Mouse (Mus musculus): Measurements from ENCODE around the gene Ctsh.

The Ctsh gene

DNA sequence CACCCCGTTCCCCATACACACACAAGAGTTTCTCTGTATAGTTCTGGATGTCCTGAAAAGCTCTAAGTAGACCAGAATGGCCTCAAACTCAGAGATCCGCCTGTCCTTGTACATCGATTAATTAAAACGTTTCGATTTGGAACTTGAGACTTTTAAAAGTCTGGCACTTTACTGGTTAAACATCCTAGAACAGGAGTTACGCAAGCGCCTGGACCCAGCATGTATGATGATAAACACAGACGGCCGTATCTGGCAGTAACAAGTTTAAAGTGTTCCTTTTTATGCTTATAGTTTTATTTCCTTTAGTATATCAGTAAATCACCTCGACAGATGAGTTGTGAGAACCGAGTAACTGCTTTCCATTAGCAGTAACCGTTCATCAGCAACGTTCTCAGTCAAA, 59.2 kb downstream of the Ctsh start:
- DNase-seq (ENCODE audit: low spot score): peak; percentile 35

DNA sequence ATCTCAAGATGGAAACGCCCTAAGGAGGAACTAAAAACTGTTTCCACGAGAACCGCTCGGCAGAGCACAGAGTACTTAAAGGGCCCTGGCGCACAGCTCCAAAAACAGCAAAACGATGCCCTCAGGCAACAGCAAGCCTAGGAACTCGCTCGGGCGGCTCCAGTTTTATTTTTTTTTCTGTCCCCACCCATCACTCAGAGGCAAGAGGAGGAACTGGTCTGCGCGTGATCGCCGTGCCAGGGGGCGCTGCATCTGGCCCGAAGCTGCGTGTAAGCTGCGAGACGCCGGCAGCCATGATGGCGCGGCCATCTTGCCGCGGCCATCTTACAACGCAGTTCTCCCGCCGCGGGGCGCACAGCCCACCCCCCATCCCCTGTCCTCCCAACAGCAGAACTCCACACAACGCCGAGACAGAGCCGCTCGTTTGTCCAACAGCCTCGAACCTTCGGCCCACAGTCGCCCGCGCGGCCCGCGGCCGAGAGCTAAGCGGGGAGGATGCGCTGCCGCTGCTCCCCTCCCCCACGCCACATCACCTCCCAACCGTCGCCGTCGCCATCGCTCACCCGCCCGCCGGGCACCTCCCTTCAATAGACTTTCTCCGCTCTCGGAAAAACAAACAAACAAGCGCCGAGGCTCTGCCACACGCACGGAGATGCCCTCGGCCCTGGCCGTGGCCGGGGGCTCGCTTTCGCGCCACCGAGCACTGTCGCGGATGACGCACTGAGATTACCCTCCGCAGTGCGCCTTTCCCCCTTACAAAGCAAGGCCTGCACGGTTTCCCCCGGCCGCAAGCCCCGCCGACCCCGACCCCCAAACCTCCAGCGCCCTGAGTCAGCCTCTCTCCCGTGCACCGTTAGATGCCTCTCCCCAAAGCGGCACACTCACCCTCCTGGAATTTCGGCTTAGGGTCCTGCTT, 60.0 kb downstream of the Ctsh start:
- DNase-seq (ENCODE audit: low spot score): peak; percentile 96

DNA sequence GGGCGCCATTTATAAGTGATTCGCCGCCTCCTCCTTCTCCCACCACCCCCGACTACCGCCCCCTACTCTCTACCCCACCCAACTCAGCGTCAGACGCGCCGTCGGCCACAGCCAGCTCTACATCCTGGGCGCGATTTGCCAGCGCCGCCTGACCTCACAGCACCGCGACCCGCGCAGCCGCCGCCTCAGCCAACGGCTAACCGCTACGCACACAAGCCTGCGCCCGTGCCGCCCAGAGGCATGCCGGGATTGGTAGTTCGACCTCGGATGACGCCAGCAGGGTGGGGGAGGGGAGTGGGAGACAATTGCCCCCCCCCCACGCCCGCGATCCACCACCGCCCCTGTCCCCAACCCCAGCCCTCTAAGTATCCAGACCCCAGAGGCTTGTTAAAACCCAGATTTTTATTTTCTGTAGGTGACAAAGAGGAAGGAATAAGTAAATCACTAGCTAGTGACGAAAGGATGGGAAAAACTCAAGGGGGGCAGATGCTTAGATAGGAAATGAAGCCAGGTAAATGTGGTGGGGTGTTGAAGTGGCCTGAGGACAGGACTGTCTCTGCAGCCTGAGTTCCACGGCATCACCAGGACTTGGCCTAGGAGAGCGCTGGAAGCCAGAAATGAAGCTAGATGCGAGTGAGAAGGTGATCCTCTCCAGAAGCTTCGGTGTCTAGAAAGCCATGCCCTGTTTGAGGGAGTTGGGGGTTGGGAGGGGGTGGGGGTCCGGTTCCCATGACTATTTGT, 60.8 kb downstream of the Ctsh start, which contains the start of gene Morf4l1:
TSS of gene Morf4l1 (minus strand) at position 208 of the 741 bp plus-strand sequence.
- DNase-seq (ENCODE audit: low spot score): peak; percentile 98

DNA sequence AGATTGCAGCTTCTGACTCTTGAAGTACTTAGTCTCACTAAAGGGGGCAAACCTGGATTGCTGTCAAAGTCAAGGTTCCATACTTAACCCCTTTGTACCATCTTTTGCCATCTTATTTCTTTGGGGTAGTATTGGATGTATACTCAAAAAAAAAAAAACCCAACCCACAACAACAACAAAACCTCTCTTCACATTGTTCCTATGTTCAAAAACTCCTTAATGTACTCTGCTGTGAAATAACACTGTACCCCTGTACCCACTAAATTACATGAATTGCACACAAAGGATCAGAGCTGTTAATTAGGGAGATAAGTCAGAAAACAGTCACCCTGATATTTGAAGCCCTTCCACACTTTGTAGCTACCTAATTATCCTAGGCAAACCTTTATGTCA, 61.4 kb downstream of the Ctsh start:
- no peak for DNase-seq (ENCODE audit: low spot score)

DNA sequence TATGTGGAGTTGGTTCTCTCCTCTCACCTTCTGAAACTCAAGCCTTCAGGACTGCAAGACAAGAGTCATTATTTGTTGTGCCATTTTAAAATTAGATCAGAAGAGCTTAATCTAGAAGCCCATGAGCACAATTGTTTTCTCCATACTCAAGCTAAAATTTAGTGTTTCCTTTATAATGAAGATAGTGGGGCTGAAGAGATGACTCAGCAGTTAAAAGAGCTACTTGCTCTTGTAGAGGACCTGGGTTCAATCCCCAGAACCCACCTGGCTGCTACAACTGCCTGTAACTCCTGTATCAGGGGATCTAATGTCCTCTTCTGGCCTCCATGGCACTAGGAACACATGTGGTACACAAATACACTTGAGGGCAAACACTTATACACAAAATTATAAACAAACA, 63.3 kb downstream of the Ctsh start:
- no peak for DNase-seq (ENCODE audit: low spot score)

DNA sequence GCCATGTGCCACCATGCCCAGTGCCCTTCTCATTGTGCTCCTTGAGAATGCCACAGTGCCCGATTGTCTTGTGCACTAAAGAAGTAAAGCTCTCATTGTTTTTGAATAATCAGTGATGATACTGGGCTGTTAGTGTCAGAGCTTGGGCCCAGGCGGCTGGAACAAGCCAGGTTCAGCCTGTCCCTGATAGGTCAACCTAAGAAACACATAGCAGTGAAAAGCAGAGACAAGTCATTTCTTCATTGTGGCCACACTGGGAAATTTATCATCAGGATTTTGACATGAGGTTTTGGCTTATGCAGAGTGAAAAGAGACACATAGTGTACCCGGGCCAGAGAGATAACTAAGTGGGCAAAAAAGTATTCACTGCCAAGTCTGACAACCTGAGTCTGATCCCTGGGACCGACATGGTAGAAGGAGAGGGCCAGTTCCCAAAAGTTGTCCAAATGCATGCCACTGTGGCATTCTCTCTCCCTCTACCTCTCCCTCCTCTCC, 68.3 kb downstream of the Ctsh start:
- no peak for DNase-seq (ENCODE audit: low spot score)

DNA sequence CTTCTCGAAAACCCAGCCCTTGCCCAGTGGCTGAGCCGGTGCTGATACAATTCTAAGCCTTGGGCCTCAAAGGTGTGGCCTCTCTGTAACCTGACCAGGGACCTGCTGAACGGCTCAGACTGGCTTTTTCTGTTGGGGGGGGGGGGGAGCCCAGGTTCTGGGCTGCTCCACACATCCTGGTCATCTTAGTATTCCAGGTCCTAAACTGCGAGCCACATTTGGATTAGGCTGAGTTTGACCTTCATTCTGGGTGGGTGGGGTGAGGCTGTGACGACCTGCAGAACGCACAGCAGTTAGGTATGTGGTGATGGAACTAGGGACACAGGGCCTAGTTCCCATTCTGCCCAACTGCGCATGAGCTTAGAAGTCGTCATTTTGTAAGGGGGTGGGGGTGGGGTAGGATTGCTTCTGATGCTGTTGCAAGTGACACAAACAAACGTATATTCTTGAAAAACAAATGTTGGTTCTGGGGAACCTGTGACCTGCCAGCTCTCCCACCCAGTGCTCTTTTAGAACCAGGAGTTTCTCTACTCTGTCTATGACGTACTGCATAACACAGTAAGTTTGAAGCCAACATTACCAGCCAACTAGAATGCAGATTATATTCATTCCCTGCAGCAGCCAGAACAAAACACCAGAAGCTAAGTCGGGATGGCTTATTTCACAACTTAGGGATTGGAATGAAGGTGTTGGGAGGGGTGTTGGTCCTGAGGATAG, 70.4 kb downstream of the Ctsh start:
- no peak for DNase-seq (ENCODE audit: low spot score)

DNA sequence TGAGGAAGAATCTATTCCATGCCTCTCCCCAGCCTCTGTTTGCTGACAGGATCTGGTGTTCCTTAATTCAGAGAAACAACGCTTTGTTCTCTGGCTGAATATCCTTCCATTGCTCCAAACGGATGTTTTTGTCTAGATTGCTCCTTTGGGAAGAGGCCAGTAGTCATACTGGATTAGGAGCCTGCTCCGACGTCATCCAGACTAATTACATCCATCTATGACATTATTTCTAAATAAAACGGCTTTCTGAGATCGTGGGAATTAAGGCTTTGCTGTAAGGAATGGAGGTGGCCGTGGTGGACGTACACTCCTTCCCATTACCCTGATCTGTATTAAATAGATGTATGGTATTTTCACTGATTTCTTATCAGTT, 70.9 kb downstream of the Ctsh start:
- DNase-seq (ENCODE audit: low spot score): peak; percentile 36

All from lung, postnatal 25 days (tissue).